Mouse (Mus musculus) midbrain, embryonic 12.5 days (tissue): ENCODE measurements around the gene Tfb2m. TPM values are rescaled to one million over a fixed set of nuclear protein-coding genes. Genes with fewer than 3 reads are reported as not detected.
A peak's percentile ranks its signal among the peaks of the same experiment; 100 is the strongest.
"Not testable (repeated sequence)": the region's sequence is repeated elsewhere in the genome, so short reads cannot be mapped to it uniquely, and the experiment has no call there.

ENCODE experiments used
- ATAC-seq: fragments of 200-750 bp; cut with Nextera tagmentation; 2 replicates; pipeline ENCODE4 v1.8.0; 2017; ENCODE audit warnings: low read depth, moderate TSS enrichment, moderate library complexity; ENCODE audit not compliant: low FRiP score
- H3K27ac ChIP-seq: fragments of 300-500 bp; sonication (generic); replicated peaks from 2 replicates; pipeline ENCODE4 v1.5.1; 2016; ENCODE audit warnings: mild to moderate bottlenecking
- H3K27me3 ChIP-seq: fragments of 300-500 bp; sonication (generic); 2 replicates; pipeline ENCODE4 v1.6.1; 2016; ENCODE audit warnings: mild to moderate bottlenecking
- H3K36me3 ChIP-seq: fragments of 300-500 bp; sonication (generic); 2 replicates; pipeline ENCODE4 v1.6.1; 2016
- H3K4me1 ChIP-seq: fragments of 300-500 bp; sonication (generic); 2 replicates; pipeline ENCODE4 v1.6.1; 2016
- H3K4me2 ChIP-seq: fragments of 300-500 bp; sonication (generic); replicated peaks from 2 replicates; pipeline ENCODE4 v1.6.1; 2016; ENCODE audit warnings: mild to moderate bottlenecking, moderate library complexity
- H3K4me3 ChIP-seq: fragments of 300-500 bp; sonication (generic); 2 replicates; pipeline ENCODE4 v1.5.1; 2016; ENCODE audit warnings: mild to moderate bottlenecking
- H3K9ac ChIP-seq: fragments of 300-500 bp; sonication (generic); replicated peaks from 2 replicates; pipeline ENCODE4 v1.6.1; 2016; ENCODE audit warnings: mild to moderate bottlenecking, moderate library complexity
- H3K9me3 ChIP-seq: fragments of 300-500 bp; sonication (generic); 2 replicates; pipeline ENCODE4 v1.6.1; 2016; ENCODE audit warnings: mild to moderate bottlenecking
- WGBS: fragments of 180-500 bp; shearing (Covaris S2); methylation state at CpG from one replicate; pipeline ENCODE4 v1.1.7; 2016; 5-methylcytosine and 5-hydroxymethylcytosine counted together
- polyA plus RNA-seq: library from polyadenylated mRNA; unstranded; fragments of >200 nt; fragmentation: Nextera tagmentation; extraction: Ambion mirVana; gene quantifications from 2 replicates; pipeline ENCODE4 v1.2.1, GENCODE M21; 2016

Tfb2m gene
- polyA plus RNA-seq = 24.6 and 27.0 TPM in 2 replicates

- H3K9me3 ChIP-seq, H3K27me3 ChIP-seq, H3K36me3 ChIP-seq: not testable (repeated sequence)
- Histone ChIP-seq H3K27ac (peak within 1 kb of the TSS; percentile 97), H3K9ac (peak within 1 kb of the TSS; percentile 82), H3K4me2 (peak within 1 kb of the TSS; percentile 64), H3K4me3 (peak within 1 kb of the TSS; percentile 82), H3K4me1 (peaks cover 22% of the 10 kb centered on the region)
- under 1% methylated on average over 69 of the region's 69 CpGs for WGBS
- peak; percentile 99 for ATAC-seq
Measured at GRCm38 (mm10) chr1:179545768-179546550, at the start of gene Tfb2m, which contains the start of gene Cnst. Gene Tfb2m (minus strand): TSS chr1:179546267. Gene Cnst (plus strand): TSS chr1:179546370.

GRCm38 (mm10) chr1:179592972-179593371, 46.9 kb upstream of the Tfb2m start:
- 73% methylated on average over 7 of the region's 7 CpGs for WGBS

GRCm38 (mm10) chr1:179592143-179592542, 46.1 kb upstream of the Tfb2m start:
- Histone ChIP-seq H3K9ac (no peak overlapping the region), H3K4me3 (no peak overlapping the region), H3K4me1 (no peaks in the 10 kb centered on the region), H3K4me2 (no peak overlapping the region), H3K27ac (no peak overlapping the region), H3K36me3 (peaks cover 7% of the 10 kb centered on the region; the same call in 1 of the 2 replicates), H3K9me3 (no peaks in the 10 kb centered on the region), H3K27me3 (no peaks in the 10 kb centered on the region)
- WGBS = 94% methylated on average over 2 of the region's 2 CpGs
- ATAC-seq = no peak

More at GRCm38 (mm10) chr1:179592972-179593371, 46.9 kb upstream of the Tfb2m start:
- H3K36me3 ChIP-seq = peaks cover 7% of the 10 kb centered on the region; the same call in 1 of the 2 replicates
- H3K4me2 ChIP-seq = no peak overlapping the region
- H3K27me3 ChIP-seq = no peaks in the 10 kb centered on the region
- H3K4me1 ChIP-seq = no peaks in the 10 kb centered on the region
- H3K9me3 ChIP-seq = no peaks in the 10 kb centered on the region
- H3K27ac ChIP-seq = no peak overlapping the region
- no peak for ATAC-seq
- H3K4me3 ChIP-seq = no peak overlapping the region
- no peak overlapping the region for H3K9ac ChIP-seq

GRCm38 (mm10) chr1:179591639-179592038, 45.6 kb upstream of the Tfb2m start:
- no peak for ATAC-seq
- Histone ChIP-seq H3K27me3 (no peaks in the 10 kb centered on the region), H3K4me1 (no peaks in the 10 kb centered on the region), H3K36me3 (peaks cover 7% of the 10 kb centered on the region; the same call in 1 of the 2 replicates), H3K9ac (no peak overlapping the region), H3K4me2 (no peak overlapping the region), H3K4me3 (no peak overlapping the region), H3K9me3 (no peaks in the 10 kb centered on the region), H3K27ac (no peak overlapping the region)
- WGBS = 83% methylated on average over 12 of the region's 12 CpGs

DNA sequence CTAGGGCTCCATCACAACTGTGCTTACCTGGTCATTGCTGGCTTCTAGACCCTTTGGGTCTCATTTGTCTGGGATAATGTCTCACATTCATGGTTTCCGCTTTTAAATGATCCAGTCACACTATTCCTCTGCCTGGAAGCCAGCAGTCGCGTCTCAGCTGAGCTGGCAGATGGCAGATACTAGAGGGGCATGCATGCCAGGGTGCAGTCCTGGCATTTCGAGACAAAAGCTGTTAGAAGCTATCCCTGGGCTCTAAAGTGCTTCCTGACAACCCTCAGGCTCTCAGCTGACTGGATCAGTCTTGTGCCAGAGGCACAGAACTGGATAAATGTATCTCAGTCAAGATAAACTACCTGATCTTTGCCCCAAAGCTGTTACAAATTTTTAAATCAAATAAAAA, 42.2 kb upstream of the Tfb2m start:
- H3K4me2 ChIP-seq = no peak overlapping the region
- H3K27ac ChIP-seq = no peak overlapping the region
- H3K4me3 ChIP-seq = no peak overlapping the region
- H3K4me1 ChIP-seq = no peaks in the 10 kb centered on the region
- H3K27me3 ChIP-seq = no peaks in the 10 kb centered on the region
- no peaks in the 10 kb centered on the region for H3K9me3 ChIP-seq
- no peak overlapping the region for H3K9ac ChIP-seq
- 88% methylated on average over 4 of the region's 4 CpGs for WGBS
- H3K36me3 ChIP-seq = peaks cover 4% of the 10 kb centered on the region; the same call in 1 of the 2 replicates
- no peak for ATAC-seq

DNA sequence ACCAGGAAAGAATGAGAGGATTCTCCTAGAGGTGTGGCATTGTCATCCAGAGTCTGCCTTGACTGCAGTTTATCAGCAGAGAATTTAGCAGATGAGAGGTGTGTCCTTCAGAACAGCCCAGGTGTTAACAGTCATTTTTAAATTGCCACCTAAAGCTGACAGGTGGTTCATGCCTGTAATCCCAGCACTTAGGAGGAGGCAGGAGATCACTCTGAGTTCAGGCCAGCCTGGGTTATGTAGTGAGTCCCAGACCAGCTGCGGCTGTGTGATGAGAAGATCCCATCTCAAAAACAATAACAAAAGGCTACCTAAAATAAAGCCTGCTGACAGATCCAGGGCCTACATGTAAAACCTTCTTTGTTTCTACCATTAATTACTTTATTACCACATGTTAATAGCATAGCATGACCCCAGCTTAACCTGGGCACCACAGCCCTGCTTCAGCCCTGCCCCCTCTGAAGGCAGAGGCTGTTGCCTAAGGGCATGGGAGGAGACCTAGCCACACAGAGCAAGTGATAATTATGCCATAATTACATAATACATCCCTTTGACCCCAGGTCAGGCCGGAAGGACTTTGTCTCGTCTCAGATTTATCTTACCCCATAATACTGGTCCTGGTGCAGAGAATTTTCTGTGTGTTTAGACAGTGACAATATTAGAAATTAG, 40.5 kb upstream of the Tfb2m start:
- WGBS = 76% methylated on average over 3 of the region's 3 CpGs
- no peak for ATAC-seq
- no peak overlapping the region for H3K4me2 ChIP-seq
- no peak overlapping the region for H3K9ac ChIP-seq
- no peak overlapping the region for H3K4me3 ChIP-seq
- no peaks in the 10 kb centered on the region for H3K27me3 ChIP-seq
- H3K9me3 ChIP-seq = no peaks in the 10 kb centered on the region
- no peaks in the 10 kb centered on the region for H3K36me3 ChIP-seq
- no peak overlapping the region for H3K27ac ChIP-seq
- H3K4me1 ChIP-seq = no peaks in the 10 kb centered on the region

GRCm38 (mm10) chr1:179585646-179586045, 39.6 kb upstream of the Tfb2m start:
- WGBS = 80% methylated on average over 9 of the region's 9 CpGs
- Histone ChIP-seq H3K4me2 (no peak overlapping the region), H3K4me3 (no peak overlapping the region), H3K27me3 (no peaks in the 10 kb centered on the region), H3K9me3 (no peaks in the 10 kb centered on the region), H3K9ac (no peak overlapping the region), H3K36me3 (0 out of 2 replicates have a peak, but pooled peaks cover under 1% of the 10 kb centered on the region), H3K4me1 (no peaks in the 10 kb centered on the region), H3K27ac (no peak overlapping the region)
- ATAC-seq = no peak

GRCm38 (mm10) chr1:179584220-179584619, 38.2 kb upstream of the Tfb2m start:
- Histone ChIP-seq H3K9ac (no peak overlapping the region), H3K4me2 (no peak overlapping the region), H3K4me1 (no peaks in the 10 kb centered on the region), H3K27me3 (no peaks in the 10 kb centered on the region), H3K9me3 (no peaks in the 10 kb centered on the region), H3K4me3 (no peak overlapping the region), H3K27ac (no peak overlapping the region), H3K36me3 (peaks cover 11% of the 10 kb centered on the region)
- 89% methylated on average over 4 of the region's 4 CpGs for WGBS
- no peak for ATAC-seq

- no peaks in the 10 kb centered on the region for H3K4me1 ChIP-seq
- H3K9me3 ChIP-seq = no peaks in the 10 kb centered on the region
- H3K9ac ChIP-seq = no peak overlapping the region
- H3K4me3 ChIP-seq = no peak overlapping the region
- H3K36me3 ChIP-seq = peaks cover 11% of the 10 kb centered on the region
- ATAC-seq = no peak
- no peaks in the 10 kb centered on the region for H3K27me3 ChIP-seq
- H3K4me2 ChIP-seq = no peak overlapping the region
- 92% methylated on average over 3 of the region's 3 CpGs for WGBS
- no peak overlapping the region for H3K27ac ChIP-seq
Measured at GRCm38 (mm10) chr1:179583090-179583489, 37.0 kb upstream of the Tfb2m start.

DNA sequence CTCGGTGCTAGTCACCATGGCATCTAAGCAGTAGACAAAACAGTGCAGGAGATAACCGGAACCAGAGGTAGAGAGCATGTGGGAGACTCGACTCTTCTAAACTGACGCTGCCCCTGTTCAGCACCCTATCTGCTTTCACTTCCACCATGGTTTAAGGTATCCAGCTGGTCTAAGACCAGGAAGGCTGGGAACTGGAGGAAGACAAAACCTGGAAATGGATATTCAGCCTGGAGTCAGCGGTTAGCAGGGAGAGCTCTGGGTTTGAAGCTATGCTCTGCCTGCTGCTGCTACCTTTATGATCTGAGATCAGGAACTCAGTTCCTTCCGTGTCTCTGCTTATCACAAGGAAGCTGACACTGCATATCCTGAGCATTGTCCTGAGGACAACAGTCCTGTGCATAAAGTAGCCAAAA, 36.0 kb upstream of the Tfb2m start:
- no peak for ATAC-seq
- H3K4me1 ChIP-seq = no peaks in the 10 kb centered on the region
- no peak overlapping the region for H3K4me3 ChIP-seq
- no peak overlapping the region for H3K4me2 ChIP-seq
- peaks cover 11% of the 10 kb centered on the region for H3K36me3 ChIP-seq
- no peak overlapping the region for H3K27ac ChIP-seq
- H3K9ac ChIP-seq = no peak overlapping the region
- H3K27me3 ChIP-seq = no peaks in the 10 kb centered on the region
- WGBS = 74% methylated on average over 6 of the region's 6 CpGs
- no peaks in the 10 kb centered on the region for H3K9me3 ChIP-seq

DNA sequence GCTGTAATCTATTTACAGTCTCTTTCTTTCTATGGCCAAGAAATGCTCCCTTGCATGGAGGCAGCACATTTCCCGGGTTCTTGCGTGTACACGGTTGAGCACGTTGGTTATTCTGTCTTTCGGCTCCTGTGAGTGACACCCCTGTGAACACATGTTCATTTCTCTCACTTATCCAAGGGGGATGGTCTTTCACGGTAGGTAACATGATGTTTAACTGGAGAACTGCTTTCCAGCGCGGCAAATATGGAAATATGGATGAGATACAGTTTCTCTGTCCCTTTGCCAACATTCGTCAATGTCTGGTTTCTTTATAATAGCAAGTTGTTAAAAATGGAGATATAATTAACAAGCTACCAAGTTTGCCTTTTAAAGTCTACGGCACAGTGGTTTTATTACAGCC, 35.4 kb upstream of the Tfb2m start:
- Histone ChIP-seq H3K27ac (no peak overlapping the region), H3K9ac (no peak overlapping the region), H3K4me2 (no peak overlapping the region), H3K27me3 (no peaks in the 10 kb centered on the region), H3K36me3 (peaks cover 11% of the 10 kb centered on the region), H3K4me3 (no peak overlapping the region), H3K9me3 (no peaks in the 10 kb centered on the region), H3K4me1 (no peaks in the 10 kb centered on the region)
- ATAC-seq = no peak
- WGBS = 96% methylated on average over 10 of the region's 10 CpGs

- H3K9ac ChIP-seq = no peak overlapping the region
- no peak overlapping the region for H3K4me2 ChIP-seq
- no peaks in the 10 kb centered on the region for H3K4me1 ChIP-seq
- peaks cover 11% of the 10 kb centered on the region for H3K36me3 ChIP-seq
- H3K9me3 ChIP-seq = no peaks in the 10 kb centered on the region
- H3K27me3 ChIP-seq = no peaks in the 10 kb centered on the region
- no peak overlapping the region for H3K4me3 ChIP-seq
- ATAC-seq = no peak
- no peak overlapping the region for H3K27ac ChIP-seq
- 79% methylated on average over 8 of the region's 8 CpGs for WGBS
Measured at GRCm38 (mm10) chr1:179580200-179580599, 34.1 kb upstream of the Tfb2m start.
